Mouse (Mus musculus) hindbrain, embryonic 15.5 days (tissue): ENCODE measurements around the gene C330007P06Rik. TPM values are rescaled to one million over a fixed set of nuclear protein-coding genes. Genes with fewer than 3 reads are reported as not detected.

Experiments used
- ATAC-seq: fragments of 200-750 bp; cut with Nextera tagmentation; 2 replicates; pipeline ENCODE4 v1.8.0; 2017; ENCODE audit warnings: low read depth, moderate number of reproducible peaks, moderate TSS enrichment; ENCODE audit not compliant: low FRiP score
- H3K27ac ChIP-seq: fragments of 300-500 bp; sonication (generic); replicated peaks from 2 replicates; pipeline ENCODE4 v1.5.1; 2015; ENCODE audit warnings: mild to moderate bottlenecking, inconsistent platforms
- H3K27me3 ChIP-seq: fragments of 300-500 bp; sonication (generic); 2 replicates; pipeline ENCODE4 v1.6.1; 2015; ENCODE audit warnings: control low read depth, inconsistent platforms
- H3K36me3 ChIP-seq: fragments of 300-500 bp; sonication (generic); 2 replicates; pipeline ENCODE4 v1.6.1; 2015; ENCODE audit warnings: control low read depth, inconsistent platforms
- H3K4me1 ChIP-seq: fragments of 300-500 bp; sonication (generic); replicated peaks from 2 replicates; pipeline ENCODE4 v1.6.1; 2015; ENCODE audit warnings: control low read depth, inconsistent platforms
- H3K4me2 ChIP-seq: fragments of 300-500 bp; sonication (generic); 2 replicates; pipeline ENCODE4 v1.6.1; 2015; ENCODE audit warnings: moderate library complexity, mild to moderate bottlenecking, inconsistent platforms
- H3K4me3 ChIP-seq: fragments of 300-500 bp; sonication (generic); 2 replicates; pipeline ENCODE4 v1.5.1; 2015; ENCODE audit warnings: mild to moderate bottlenecking, inconsistent platforms
- H3K9ac ChIP-seq: fragments of 300-500 bp; sonication (generic); 2 replicates; pipeline ENCODE4 v1.6.1; 2015; ENCODE audit warnings: inconsistent platforms
- H3K9me3 ChIP-seq: fragments of 300-500 bp; sonication (generic); 2 replicates; pipeline ENCODE4 v1.6.1; 2016; ENCODE audit warnings: control low read depth, inconsistent platforms
- WGBS: fragments of 180-500 bp; shearing (Covaris S2); methylation state at CpG from one replicate; pipeline ENCODE4 v1.1.7; 2015; 5-methylcytosine and 5-hydroxymethylcytosine counted together
- polyA plus RNA-seq: library from polyadenylated mRNA; unstranded; fragments of >200 nt; fragmentation: Nextera tagmentation; extraction: Ambion mirVana; gene quantifications from 2 replicates; pipeline ENCODE4 v1.2.1, GENCODE M21; 2015

C330007P06Rik gene
- polyA plus RNA-seq, 1 experiment from 2014 or later: 22.8 TPM

DNA sequence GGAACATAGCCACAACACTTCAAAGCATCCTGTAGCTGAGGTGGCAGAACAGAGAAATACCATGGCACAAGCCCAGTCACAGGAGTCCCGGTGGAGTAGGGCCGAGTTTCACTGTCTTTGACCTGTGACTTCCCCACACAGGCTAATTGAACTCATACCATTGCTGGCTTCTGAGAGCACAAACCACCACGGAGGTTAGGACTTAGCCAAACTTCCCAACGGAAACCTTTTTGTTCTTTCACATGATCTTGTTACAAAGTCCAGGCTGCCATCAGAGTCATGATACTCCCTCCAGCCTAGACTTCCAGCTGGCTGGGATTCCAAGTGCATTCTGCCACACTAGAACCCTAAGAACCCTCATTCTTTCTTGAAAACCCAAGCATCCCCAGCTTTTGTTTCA, 96.2 kb downstream of the C330007P06Rik start:
- H3K36me3 ChIP-seq: no peaks in the 10 kb centered on the region
- no peak for ATAC-seq
- WGBS: 77% methylated on average over 4 of the region's 4 CpGs

DNA sequence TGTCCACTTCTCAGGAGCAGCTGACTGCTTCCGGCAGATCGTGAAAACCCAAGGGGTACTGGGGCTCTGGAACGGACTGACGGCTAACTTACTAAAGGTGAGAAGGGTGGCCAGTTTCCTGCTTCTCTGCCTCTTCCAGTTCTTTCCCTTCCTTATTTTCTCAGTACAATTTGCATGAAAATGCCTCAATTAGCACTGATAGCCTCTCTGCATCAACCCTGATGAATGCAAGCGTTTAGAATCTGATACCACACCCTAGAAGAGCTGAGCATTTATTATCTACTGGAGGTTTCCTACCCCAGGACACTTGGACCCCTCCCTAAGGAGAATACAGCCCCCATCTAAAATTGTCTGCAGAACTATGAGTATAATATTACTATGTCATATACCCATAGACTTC, 98.4 kb downstream of the C330007P06Rik start:
- no peak for ATAC-seq
- Histone ChIP-seq H3K27me3 (no peaks in the 10 kb centered on the region), H3K27ac (no peak overlapping the region), H3K9ac (no peak overlapping the region), H3K9me3 (no peaks in the 10 kb centered on the region), H3K4me1 (no peaks in the 10 kb centered on the region), H3K36me3 (no peaks in the 10 kb centered on the region), H3K4me3 (no peak overlapping the region), H3K4me2 (no peak overlapping the region)
- WGBS: 91% methylated on average over 5 of the region's 5 CpGs

More for the DNA sequence above, 96.2 kb downstream of the C330007P06Rik start:
- Histone ChIP-seq H3K9ac (no peak overlapping the region), H3K4me1 (no peaks in the 10 kb centered on the region), H3K27ac (no peak overlapping the region), H3K4me3 (no peak overlapping the region), H3K4me2 (no peak overlapping the region), H3K27me3 (no peaks in the 10 kb centered on the region), H3K9me3 (no peaks in the 10 kb centered on the region)

Other genes starting within 250 kb of the C330007P06Rik start
- 6.1 and 6.3 TPM in 2 replicates for gene Akap17b, start 228.7 kb downstream of the C330007P06Rik start, polyA plus RNA-seq
- 0.44 and 1.3 TPM in 2 replicates for gene Slc25a43, start 130.5 kb downstream of the C330007P06Rik start, polyA plus RNA-seq
- 506 and 575 TPM in 2 replicates for gene Slc25a5, start 78.5 kb downstream of the C330007P06Rik start, polyA plus RNA-seq
- 115 and 119 TPM in 2 replicates for gene Ube2a, start 211 bp downstream of the C330007P06Rik start, polyA plus RNA-seq
- gene Nkrf, start 28.8 kb upstream of the C330007P06Rik start, polyA plus RNA-seq: 14.8 and 16.1 TPM in 2 replicates
- gene Sept6, start 117.7 kb upstream of the C330007P06Rik start, polyA plus RNA-seq: 68.8 and 73.5 TPM in 2 replicates
- gene Sowahd, start 174.7 kb upstream of the C330007P06Rik start, polyA plus RNA-seq: not detected in 2 replicates
- gene Rpl39, start 211.3 kb upstream of the C330007P06Rik start, polyA plus RNA-seq: 265 and 321 TPM in 2 replicates
- 27.2 and 29.7 TPM in 2 replicates for gene Upf3b, start 236.2 kb upstream of the C330007P06Rik start, polyA plus RNA-seq